Mouse (Mus musculus) urinary bladder, postnatal 25 days (tissue): Measurements from ENCODE around the gene Kdelc2.

ENCODE experiments used
- DNase-seq: peaks from one replicate; pipeline ENCODE4 v3.0.0; 2022; ENCODE audit warnings: low spot score

Gene Kdelc2

GRCm38 (mm10) chr9:53383951-53384866 lies at the start of gene Kdelc2:
Gene Kdelc2 (plus strand): TSS chr9:53384025.
- peak; percentile 66 for DNase-seq

GRCm38 (mm10) chr9:53335131-53335530 lies 48.7 kb upstream of the Kdelc2 start:
- DNase-seq, result no peak

- no peak for DNase-seq
Measured at GRCm38 (mm10) chr9:53339603-53340002, 44.2 kb upstream of the Kdelc2 start.

GRCm38 (mm10) chr9:53340328-53340916 lies 43.4 kb upstream of the Kdelc2 start:
- DNase-seq, result no peak

GRCm38 (mm10) chr9:53340969-53341368 lies 42.9 kb upstream of the Kdelc2 start:
- peak; percentile 13 for DNase-seq

- DNase-seq, result no peak
Measured at GRCm38 (mm10) chr9:53341981-53342380, 41.8 kb upstream of the Kdelc2 start.

- no peak for DNase-seq
Measured at GRCm38 (mm10) chr9:53344646-53345432, 39.0 kb upstream of the Kdelc2 start.

- no peak for DNase-seq
Measured at GRCm38 (mm10) chr9:53345728-53346127, 38.1 kb upstream of the Kdelc2 start.

- DNase-seq, result no peak
Measured at GRCm38 (mm10) chr9:53346402-53346801, 37.4 kb upstream of the Kdelc2 start.

- no peak for DNase-seq
Measured at GRCm38 (mm10) chr9:53349211-53349610, 34.6 kb upstream of the Kdelc2 start.

GRCm38 (mm10) chr9:53350331-53350730 lies 33.5 kb upstream of the Kdelc2 start:
- DNase-seq, result no peak

- DNase-seq, result no peak
Measured at GRCm38 (mm10) chr9:53351899-53352298, 31.9 kb upstream of the Kdelc2 start.

GRCm38 (mm10) chr9:53353161-53353560 lies 30.7 kb upstream of the Kdelc2 start:
- DNase-seq, result no peak

GRCm38 (mm10) chr9:53356219-53357155 lies 27.3 kb upstream of the Kdelc2 start:
- DNase-seq, result peak; percentile 27

- DNase-seq, result no peak
Measured at GRCm38 (mm10) chr9:53371339-53371738, 12.5 kb upstream of the Kdelc2 start.

GRCm38 (mm10) chr9:53375907-53376306 lies 7.9 kb upstream of the Kdelc2 start:
- DNase-seq, result peak; percentile 27

GRCm38 (mm10) chr9:53376820-53377219 lies 7.0 kb upstream of the Kdelc2 start:
- no peak for DNase-seq

- DNase-seq, result no peak
Measured at GRCm38 (mm10) chr9:53377597-53377996, 6.2 kb upstream of the Kdelc2 start.

- no peak for DNase-seq
Measured at GRCm38 (mm10) chr9:53378171-53378570, 5.7 kb upstream of the Kdelc2 start.

- no peak for DNase-seq
Measured at GRCm38 (mm10) chr9:53380595-53380994, 3.2 kb upstream of the Kdelc2 start.

- no peak for DNase-seq
Measured at GRCm38 (mm10) chr9:53381113-53381615, 2.7 kb upstream of the Kdelc2 start.
